ENCODE assay signal across 8 mouse cellular contexts in genomic region chr4:87359483-87359882, GRCm38 (mm10).
DNase-seq lines count a peak whose midpoint lies in the region; TF ChIP-seq lines count a peak whose summit lies in the region.
"Had no signal": no experiment of that assay in that cellular context is flagged by ENCODE, and none has a peak within 500 bp of the region (broad histone marks: within the 10 kb centered on the region; RNA-seq: fewer than 3 reads in every experiment).

No protein-coding gene starts in this region.

- H3K4me1 ChIP-seq in CH12.LX (ENCODE audit: control insufficient read depth in 1 of 2, insufficient read depth in 2 of 2), result peaks cover 0 to 5% of the 10 kb centered on the region in 2 experiments; a peak in 2 of 4 replicates
- H3K4me1 ChIP-seq: liver, embryonic 13.5 days had no signal

- H3K36me3 ChIP-seq in CH12.LX (replicated peaks in 1 of 2; ENCODE audit: control insufficient read depth in 1 of 2, insufficient read depth in 1 of 2, low read length in 1 of 2), result no peaks in the 10 kb centered on the region
- H3K36me3 ChIP-seq: liver, embryonic 13.5 days had no signal

- intact Hi-C loops in left cerebral cortex, postnatal 14 days (cut with DNase I), result no loop called here

- H3K9me3 ChIP-seq in CH12.LX (replicated peaks; ENCODE audit: low read length), result no peaks in the 10 kb centered on the region
- H3K9me3 ChIP-seq: liver, embryonic 13.5 days had no signal

- H3K27ac ChIP-seq in CH12.LX (ENCODE audit: insufficient read depth, low read depth), result no peak overlapping the region
- H3K27ac ChIP-seq: liver, embryonic 13.5 days had no signal

- TF ChIP-seq EP300 in CH12.LX (IDR thresholded peaks at IDR 0.05; ENCODE audit: low read length), result no peak

- DNase-seq in 3T3-L1 (ENCODE audit: low read depth, low spot score) (peak; percentile 20), CH12.LX (ENCODE audit: extremely low read depth) (peak; percentile 27)
- peak; percentile 60 to 79 for DNase-seq in cerebellum, postnatal 25 days
- peak; percentile 59 for DNase-seq in heart, postnatal 4 days
- peak; percentile 51 to 59 for DNase-seq in left cerebral cortex, postnatal 14 days (ENCODE audit: low spot score in 2 of 2)
- DNase-seq in ovary, postnatal 36 days (ENCODE audit: low spot score), result peak; percentile 53
- DNase-seq in urinary bladder, postnatal 4 days (ENCODE audit: low spot score in 2 of 2), result no peak
- DNase-seq: liver, embryonic 13.5 days had no signal

- dilution Hi-C loops in CH12.LX (cut with MboI; ENCODE audit: extremely low pct_ligation_motif_present, extremely low pct_unique_long_range_greater_than_20kb, low sequenced_read_pairs), result no loop called here

- no peak overlapping the region for H3K9ac ChIP-seq in CH12.LX (ENCODE audit: insufficient read depth, low read depth)
- H3K9ac ChIP-seq: liver, embryonic 13.5 days had no signal

- peak in 1 of 2 experiments; percentile 71; a peak in 2 of 4 replicates for TF ChIP-seq CTCF in CH12.LX (conservative IDR thresholded peaks at IDR 0.05 in 1 of 2, IDR thresholded peaks at IDR 0.05 in 1 of 2; ENCODE audit: low read depth in 2 of 2, low read length in 2 of 2)

- TF ChIP-seq RAD21 in CH12.LX (IDR thresholded peaks at IDR 0.05; ENCODE audit: low read depth, low read length), result peak; percentile 39

- no peaks in the 10 kb centered on the region for H3K27me3 ChIP-seq in CH12.LX (replicated peaks)
- H3K27me3 ChIP-seq: liver, embryonic 13.5 days had no signal

- in situ Hi-C loops in CH12.LX (cut with MboI; ENCODE audit: low pct_ligation_motif_present, low pct_unique_long_range_greater_than_20kb, low sequenced_read_pairs), result loop anchor here (25.0 kb wide), 3 partner anchors 428 to 978 kb away; partner anchors contain the start of gene Mllt3

- H3K4me3 ChIP-seq in CH12.LX (replicated peaks in 1 of 3; ENCODE audit: low read depth in 2 of 3, low read length in 2 of 3, poor library complexity in 1 of 3), result peak overlapping the region in 1 of 3 experiments; percentile 34
- H3K4me3 ChIP-seq: liver, embryonic 13.5 days had no signal

- no peak for TF ChIP-seq POLR2A in CH12.LX (IDR thresholded peaks at IDR 0.05; ENCODE audit: low read depth, low read length)

- no peaks in the 10 kb centered on the region for H3K79me2 ChIP-seq in CH12.LX (replicated peaks; ENCODE audit: control insufficient read depth, extremely low read depth, insufficient read depth, poor library complexity, severe bottlenecking)

- H3K4me2 ChIP-seq in CH12.LX (ENCODE audit: insufficient read depth, low read depth, poor library complexity, severe bottlenecking), result peak overlapping the region; percentile 74
- H3K4me2 ChIP-seq: liver, embryonic 13.5 days had no signal

TF ChIP-seq in CH12.LX, 34 proteins besides CTCF, POLR2A, EP300 and RAD21:
- peak; percentile 17; the same call in 1 of the 2 replicates for TF ChIP-seq TCF12 (IDR thresholded peaks at IDR 0.05; ENCODE audit: low read depth, low read length)
- no peak for TF ChIP-seq POLR2AphosphoS2 (IDR thresholded peaks at IDR 0.05; ENCODE audit: low read depth, low read length)
- TF ChIP-seq BHLHE40 (IDR thresholded peaks at IDR 0.05; ENCODE audit: low read depth, low read length), result no peak

Comparison
In these comparisons a context has a peak if more than half of its experiments do, and no peak if none do; other contexts are left out.
1. DNase-seq: peak in 3T3-L1 (single experiment), CH12.LX (single experiment), cerebellum, postnatal 25 days (2 of 2), heart, postnatal 4 days (single experiment), left cerebral cortex, postnatal 14 days (2 of 2) and ovary, postnatal 36 days (single experiment); none in urinary bladder, postnatal 4 days (0 of 2).